Mouse (Mus musculus) hindbrain, postnatal 0 days (tissue): Measurements from ENCODE around the gene Vdac1. TPM values are rescaled to one million over a fixed set of nuclear protein-coding genes. Genes with fewer than 3 reads are reported as not detected.

Experiments
- ATAC-seq: fragments of 200-750 bp; cut with Nextera tagmentation; 2 replicates; pipeline ENCODE4 v1.8.0; 2017; ENCODE audit warnings: mild to moderate bottlenecking, moderate TSS enrichment, moderate library complexity
- DNase-seq: peaks from one replicate; pipeline ENCODE4 v3.0.0-alpha.2; 2015; ENCODE audit warnings: low spot score
- H3K27ac ChIP-seq: fragments of 300-500 bp; sonication (generic); 2 replicates; pipeline ENCODE4 v1.5.1; 2014; ENCODE audit warnings: mild to moderate bottlenecking
- H3K27me3 ChIP-seq: fragments of 300-500 bp; sonication (generic); 2 replicates; pipeline ENCODE4 v1.6.1; 2014; ENCODE audit warnings: low read length, mixed read lengths; ENCODE audit not compliant: insufficient read depth
- H3K36me3 ChIP-seq: fragments of 300-500 bp; sonication (generic); 2 replicates; pipeline ENCODE4 v1.6.1; 2014; ENCODE audit warnings: low read length, mixed read lengths; ENCODE audit not compliant: insufficient read depth
- H3K4me1 ChIP-seq: fragments of 300-500 bp; sonication (generic); 2 replicates; pipeline ENCODE4 v1.6.1; 2014; ENCODE audit warnings: antibody characterized with exemption, low read length, mixed read lengths; ENCODE audit not compliant: insufficient read depth
- H3K4me2 ChIP-seq: fragments of 300-500 bp; sonication (generic); 2 replicates; pipeline ENCODE4 v1.6.1; 2014; ENCODE audit warnings: low read depth, mild to moderate bottlenecking, low read length, moderate library complexity, mixed read lengths
- H3K4me3 ChIP-seq: fragments of 300-500 bp; sonication (generic); 2 replicates; pipeline ENCODE4 v1.5.1; 2014; ENCODE audit warnings: low read length
- H3K9ac ChIP-seq: fragments of 300-500 bp; sonication (generic); replicated peaks from 2 replicates; pipeline ENCODE4 v1.6.1; 2014; ENCODE audit warnings: mild to moderate bottlenecking, low read length, moderate library complexity, mixed read lengths
- H3K9me3 ChIP-seq: fragments of 300-500 bp; sonication (generic); 2 replicates; pipeline ENCODE4 v1.6.1; 2016; ENCODE audit warnings: low read length, mixed read lengths
- CTCF ChIP-seq: IDR thresholded peaks from 2 replicates; pipeline ENCODE4 v1.5.1; 2016; ENCODE audit warnings: antibody characterized with exemption, control low read depth, low read depth
- WGBS: fragments of 180-500 bp; shearing (Covaris S2); extraction: QIAGEN DNeasy Blood & Tissue Kit; methylation state at CpG from one replicate; pipeline ENCODE4 v1.1.7; 2014; 5-methylcytosine and 5-hydroxymethylcytosine counted together
- polyA plus RNA-seq: library from polyadenylated mRNA; unstranded; fragments of >200 nt; fragmentation: Nextera tagmentation; extraction: Ambion mirVana; gene quantifications from 2 replicates; pipeline ENCODE4 v1.2.1, GENCODE M21; 2015
- total RNA-seq: library from RNA; depleted of rRNA; stranded (reverse); fragments of >200 nt; gene quantifications from 2 replicates; pipeline ENCODE4 v1.2.3, GENCODE M21; 2014; rRNA removed

Vdac1 gene
- total and polyA plus RNA-seq, 2 experiments from 2014 or later, result 314 to 441 TPM

- Histone ChIP-seq H3K4me2 (no peak overlapping the region), H3K4me3 (no peak overlapping the region), H3K36me3 (no peaks in the 10 kb centered on the region), H3K4me1 (no peaks in the 10 kb centered on the region), H3K27me3 (no peaks in the 10 kb centered on the region; the same call in 1 of the 2 replicates), H3K9ac (no peak overlapping the region), H3K9me3 (0 out of 2 replicates have a peak, but pooled peaks cover 3% of the 10 kb centered on the region), H3K27ac (no peak overlapping the region)
- TF ChIP-seq CTCF, result no peak
- WGBS, result 93% methylated on average over 5 of the region's 5 CpGs
- ATAC-seq (no peak), DNase-seq (no peak)
These were observed 74.8 kb downstream of the Vdac1 start for GRCm38 (mm10) chr11:52435466-52435865.

DNA sequence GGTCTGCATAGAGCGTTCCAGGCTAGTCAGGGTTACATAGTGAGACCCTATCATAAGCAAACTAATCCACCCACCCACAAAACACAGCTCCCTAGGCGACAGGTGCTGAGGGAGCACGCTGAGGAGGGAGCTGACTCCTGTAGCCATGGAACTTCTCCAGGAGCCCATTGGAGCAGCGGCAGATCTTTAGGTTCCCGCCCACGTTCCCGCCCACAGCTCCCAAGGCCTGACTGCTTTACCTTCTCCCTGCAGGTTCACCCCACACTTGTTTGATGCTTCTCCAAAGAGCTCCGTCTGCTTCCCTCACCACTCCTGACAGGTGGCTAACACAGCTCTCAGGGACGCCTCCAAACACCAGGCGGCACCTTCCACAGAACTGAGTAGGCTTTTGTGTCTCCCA is 76.5 kb downstream of the Vdac1 start:
- ATAC-seq, result no peak
- no peak overlapping the region for H3K27ac ChIP-seq
- H3K4me3 ChIP-seq, result no peak overlapping the region
- H3K27me3 ChIP-seq, result no peaks in the 10 kb centered on the region; the same call in none of the 2 replicates
- no peak overlapping the region for H3K9ac ChIP-seq
- WGBS, result 27% methylated on average over 10 of the region's 10 CpGs
- no peaks in the 10 kb centered on the region for H3K4me1 ChIP-seq
- no peak for TF ChIP-seq CTCF
- no peak for DNase-seq
- H3K9me3 ChIP-seq, result 0 out of 2 replicates have a peak, but pooled peaks cover 3% of the 10 kb centered on the region
- no peak overlapping the region for H3K4me2 ChIP-seq
- no peaks in the 10 kb centered on the region for H3K36me3 ChIP-seq

Other genes starting within 250 kb of the Vdac1 start
- not detected in 2 replicates for gene Olfr1373, start 215.3 kb upstream of the Vdac1 start, total RNA-seq
- gene Olfr1373, start 215.3 kb upstream of the Vdac1 start, polyA plus RNA-seq, result not detected in 2 replicates
- gene Olfr1371, start 146.9 kb upstream of the Vdac1 start, total RNA-seq, result not detected in 2 replicates
- gene Olfr1371, start 146.9 kb upstream of the Vdac1 start, polyA plus RNA-seq, result not detected in 2 replicates
- gene Skp1a, start 128.9 kb upstream of the Vdac1 start, total RNA-seq, result 320 and 370 TPM in 2 replicates
- 1,108 and 1,162 TPM in 2 replicates for gene Skp1a, start 128.9 kb upstream of the Vdac1 start, polyA plus RNA-seq
- gene Tcf7, start 77.8 kb upstream of the Vdac1 start, total RNA-seq, result 2.2 and 3.3 TPM in 2 replicates
- gene Tcf7, start 77.8 kb upstream of the Vdac1 start, polyA plus RNA-seq, result 3.3 and 4.3 TPM in 2 replicates
- 125 and 142 TPM in 2 replicates for gene 9530068E07Rik, start 35.6 kb downstream of the Vdac1 start, total RNA-seq
- gene 9530068E07Rik, start 35.6 kb downstream of the Vdac1 start, polyA plus RNA-seq, result 126 and 131 TPM in 2 replicates